Mouse (Mus musculus) neural tube, embryonic 15.5 days (tissue): ENCODE data around the gene Gm10100. TPM values are rescaled to one million over a fixed set of nuclear protein-coding genes. Genes with fewer than 3 reads are reported as not detected.
"Not testable (repeated sequence)": the region's sequence is repeated elsewhere in the genome, so short reads cannot be mapped to it uniquely, and the experiment has no call there.

Source experiments
- ATAC-seq: fragments of 200-750 bp; cut with Nextera tagmentation; 2 replicates; pipeline ENCODE4 v1.8.0; 2017; ENCODE audit warnings: mild to moderate bottlenecking, moderate TSS enrichment, moderate library complexity; ENCODE audit not compliant: low FRiP score
- H3K27ac ChIP-seq: fragments of 300-500 bp; sonication (generic); replicated peaks from 2 replicates; pipeline ENCODE4 v1.5.1; 2015; ENCODE audit warnings: mild to moderate bottlenecking, inconsistent platforms
- H3K27me3 ChIP-seq: fragments of 300-500 bp; sonication (generic); replicated peaks from 2 replicates; pipeline ENCODE4 v1.6.1; 2015; ENCODE audit warnings: inconsistent platforms
- H3K36me3 ChIP-seq: fragments of 300-500 bp; sonication (generic); 2 replicates; pipeline ENCODE4 v1.6.1; 2015; ENCODE audit warnings: inconsistent platforms
- H3K4me1 ChIP-seq: fragments of 300-500 bp; sonication (generic); 2 replicates; pipeline ENCODE4 v1.6.1; 2015; ENCODE audit warnings: inconsistent platforms
- H3K4me2 ChIP-seq: fragments of 300-500 bp; sonication (generic); 2 replicates; pipeline ENCODE4 v1.6.1; 2015; ENCODE audit warnings: inconsistent platforms, mild to moderate bottlenecking, moderate library complexity
- H3K4me3 ChIP-seq: fragments of 300-500 bp; sonication (generic); replicated peaks from 2 replicates; pipeline ENCODE4 v1.5.1; 2015; ENCODE audit warnings: mild to moderate bottlenecking, inconsistent platforms
- H3K9ac ChIP-seq: fragments of 300-500 bp; sonication (generic); replicated peaks from 2 replicates; pipeline ENCODE4 v1.6.1; 2015; ENCODE audit warnings: mild to moderate bottlenecking, inconsistent platforms
- H3K9me3 ChIP-seq: fragments of 300-500 bp; sonication (generic); replicated peaks from 2 replicates; pipeline ENCODE4 v1.6.1; 2016; ENCODE audit warnings: inconsistent platforms
- WGBS: fragments of 180-500 bp; shearing (Covaris S2); methylation state at CpG from one replicate; pipeline ENCODE4 v1.1.7; 2015; ENCODE audit warnings: mixed read lengths; 5-methylcytosine and 5-hydroxymethylcytosine counted together
- polyA plus RNA-seq: library from polyadenylated mRNA; unstranded; fragments of >200 nt; fragmentation: Nextera tagmentation; extraction: Ambion mirVana; gene quantifications from 2 replicates; pipeline ENCODE4 v1.2.1, GENCODE M21; 2015

Gm10100 gene
- polyA plus RNA-seq: not detected in 2 replicates

DNA sequence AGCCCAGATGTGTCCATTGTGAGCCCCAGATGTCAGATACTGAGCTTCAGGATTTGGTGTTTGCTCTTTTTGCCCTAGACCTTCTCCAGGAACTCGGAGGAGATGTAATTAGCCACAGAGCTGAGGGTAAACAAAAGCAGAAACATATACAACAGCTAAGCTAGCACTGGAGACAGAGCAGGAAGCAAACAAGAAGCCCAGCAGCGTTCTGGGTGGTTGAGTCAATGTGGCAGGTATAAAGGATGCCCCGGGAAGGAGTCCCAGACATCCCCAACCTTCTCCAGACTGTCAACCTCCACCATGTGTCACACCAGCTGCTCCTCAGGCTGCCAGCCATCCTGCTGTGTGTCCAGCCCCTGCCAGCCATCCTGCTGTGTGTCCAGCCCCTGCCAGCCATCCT lies at the start of gene Gm10100:
TSS of gene Gm10100 (plus strand) at position 301 of the 400 bp plus-strand sequence.
- no peak within 1 kb of the TSS for H3K4me2 ChIP-seq
- no peaks in the 10 kb centered on the region for H3K27me3 ChIP-seq
- WGBS: 51% methylated on average over 3 of the region's 3 CpGs
- no peak within 1 kb of the TSS for H3K27ac ChIP-seq
- H3K36me3 ChIP-seq: no peaks in the 10 kb centered on the region
- ATAC-seq: no peak
- no peak within 1 kb of the TSS for H3K9ac ChIP-seq
- H3K9me3 ChIP-seq: no peaks in the 10 kb centered on the region
- H3K4me1 ChIP-seq: no peaks in the 10 kb centered on the region
- H3K4me3 ChIP-seq: no peak within 1 kb of the TSS

DNA sequence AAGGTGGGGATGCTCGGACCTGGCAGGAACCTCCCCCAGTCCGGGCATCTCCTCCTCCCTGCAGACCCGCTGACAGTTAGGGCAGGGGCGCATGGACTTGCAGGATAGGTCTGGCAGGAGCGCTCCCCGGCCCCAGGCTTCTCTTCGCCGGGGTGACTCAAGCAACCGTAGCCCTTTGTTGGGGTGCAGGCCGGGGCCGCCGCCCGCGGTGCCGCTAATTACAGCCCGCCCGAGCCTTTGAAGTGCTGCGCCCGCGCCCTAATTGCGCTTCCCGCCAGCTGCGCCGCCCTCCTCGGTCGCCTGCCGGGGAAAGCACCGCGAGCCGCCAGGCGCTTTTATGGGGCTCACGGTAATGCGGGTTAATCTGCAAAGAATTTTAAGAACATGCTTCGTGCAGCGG lies 48.7 kb upstream of the Gm10100 start:
- Histone ChIP-seq H3K27me3 (peaks cover 41% of the 10 kb centered on the region), H3K36me3 (no peaks in the 10 kb centered on the region), H3K9ac (0 out of 2 replicates have a peak overlapping the region, but pooled peaks have one; percentile 1), H3K4me2 (peak overlapping the region; percentile 65), H3K4me1 (peaks cover 15% of the 10 kb centered on the region), H3K9me3 (no peaks in the 10 kb centered on the region), H3K27ac (no peak overlapping the region), H3K4me3 (peak overlapping the region; percentile 31)
- WGBS: under 1% methylated on average over 35 of the region's 35 CpGs
- ATAC-seq: no peak

DNA sequence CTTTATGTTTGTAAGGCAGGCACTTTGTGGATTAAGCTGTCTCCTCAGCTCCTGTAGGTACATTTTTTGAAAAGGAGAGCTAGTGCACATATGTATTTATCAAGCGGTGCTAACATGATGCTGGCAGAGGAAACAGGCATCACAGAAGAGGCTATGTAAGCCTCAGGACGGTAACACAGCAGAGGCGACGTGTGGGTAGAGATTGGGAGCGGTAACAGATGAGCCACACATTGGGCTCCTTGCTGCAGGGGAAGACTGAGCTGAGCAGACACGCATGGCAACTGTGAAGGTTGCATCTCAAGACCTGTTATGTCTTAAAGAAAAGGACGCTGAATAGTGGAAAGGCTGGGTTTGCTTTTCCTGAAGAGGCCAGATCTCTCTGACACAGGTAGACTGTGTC lies 43.3 kb upstream of the Gm10100 start:
- ATAC-seq: no peak
- H3K9ac ChIP-seq: no peak overlapping the region
- H3K4me3 ChIP-seq: no peak overlapping the region
- peaks cover 42% of the 10 kb centered on the region for H3K27me3 ChIP-seq
- H3K27ac ChIP-seq: no peak overlapping the region
- H3K9me3 ChIP-seq: no peaks in the 10 kb centered on the region
- H3K4me2 ChIP-seq: no peak overlapping the region
- WGBS: 81% methylated on average over 7 of the region's 7 CpGs
- no peaks in the 10 kb centered on the region for H3K36me3 ChIP-seq
- peaks cover 24% of the 10 kb centered on the region for H3K4me1 ChIP-seq

DNA sequence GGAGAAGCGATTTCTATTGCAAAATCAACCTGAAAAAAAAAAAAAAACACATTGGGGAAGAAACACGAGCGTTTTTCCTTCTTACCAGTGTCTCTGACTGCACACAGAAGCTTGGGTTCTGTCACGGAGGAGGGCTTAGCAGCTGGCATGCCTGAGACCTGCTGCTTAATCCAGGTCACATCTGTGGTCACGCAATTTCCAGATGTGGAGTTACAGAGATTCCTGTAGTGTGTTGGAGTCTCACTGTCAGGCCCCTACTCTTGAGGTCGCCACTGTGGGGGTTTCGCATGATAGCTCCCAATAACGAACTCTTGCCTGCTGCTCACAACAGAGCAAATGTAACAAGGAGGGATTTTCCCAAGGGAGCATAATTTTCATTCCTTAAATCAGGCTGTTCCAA lies 42.1 kb upstream of the Gm10100 start:
- WGBS: 48% methylated on average over 8 of the region's 8 CpGs
- Histone ChIP-seq H3K9ac (no peak overlapping the region), H3K4me2 (no peak overlapping the region), H3K4me3 (no peak overlapping the region), H3K4me1 (peaks cover 19% of the 10 kb centered on the region), H3K27ac (no peak overlapping the region), H3K27me3 (peaks cover 36% of the 10 kb centered on the region), H3K36me3 (no peaks in the 10 kb centered on the region), H3K9me3 (no peaks in the 10 kb centered on the region)
- ATAC-seq: no peak

DNA sequence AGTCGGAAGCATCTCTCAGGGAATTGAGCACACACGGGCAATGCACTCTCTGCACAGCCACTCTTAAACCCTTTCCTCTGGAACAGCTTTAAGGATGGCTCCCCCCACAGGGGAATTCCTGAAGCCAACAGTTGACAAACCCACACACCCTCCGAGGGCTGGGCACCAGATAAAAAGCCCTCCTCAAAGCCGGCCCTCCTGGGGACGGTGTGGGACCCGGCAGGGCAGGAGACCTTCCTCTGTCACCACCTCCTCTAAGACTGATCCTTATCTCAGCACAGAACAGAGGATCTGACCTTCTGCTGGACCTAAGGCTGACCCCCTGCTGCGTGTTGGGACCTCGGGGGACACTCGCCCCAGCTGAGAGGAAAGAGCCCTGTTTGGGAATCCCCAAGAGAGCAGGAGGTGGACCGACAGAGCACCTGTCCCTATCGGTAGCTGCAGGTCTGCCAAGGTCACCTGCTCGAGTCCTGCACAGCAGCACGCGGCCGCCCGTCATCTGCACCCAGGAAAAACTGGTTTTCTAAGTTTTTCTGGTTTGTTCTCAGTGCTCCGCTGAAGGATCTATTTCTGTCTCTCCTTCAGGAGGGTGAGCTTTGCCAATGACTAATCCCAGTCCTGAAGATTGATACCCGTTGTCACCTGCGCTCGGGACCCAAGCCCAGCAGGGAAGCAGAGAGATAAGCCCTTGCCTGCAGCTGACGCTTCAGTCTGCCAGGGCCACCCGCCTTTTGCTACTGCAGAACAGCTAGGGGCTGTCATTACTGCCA lies 40.2 kb upstream of the Gm10100 start, which contains the start of gene Tspear:
TSS of gene Tspear (plus strand) at position 675 of the 770 bp plus-strand sequence.
- Histone ChIP-seq H3K4me2 (no peak within 1 kb of the TSS), H3K27me3 (peaks cover 31% of the 10 kb centered on the region), H3K4me1 (peaks cover 25% of the 10 kb centered on the region), H3K9me3 (no peaks in the 10 kb centered on the region), H3K9ac (no peak within 1 kb of the TSS), H3K4me3 (no peak within 1 kb of the TSS), H3K36me3 (no peaks in the 10 kb centered on the region), H3K27ac (no peak within 1 kb of the TSS)
- 11% methylated on average over 22 of the region's 22 CpGs for WGBS
- ATAC-seq: no peak

DNA sequence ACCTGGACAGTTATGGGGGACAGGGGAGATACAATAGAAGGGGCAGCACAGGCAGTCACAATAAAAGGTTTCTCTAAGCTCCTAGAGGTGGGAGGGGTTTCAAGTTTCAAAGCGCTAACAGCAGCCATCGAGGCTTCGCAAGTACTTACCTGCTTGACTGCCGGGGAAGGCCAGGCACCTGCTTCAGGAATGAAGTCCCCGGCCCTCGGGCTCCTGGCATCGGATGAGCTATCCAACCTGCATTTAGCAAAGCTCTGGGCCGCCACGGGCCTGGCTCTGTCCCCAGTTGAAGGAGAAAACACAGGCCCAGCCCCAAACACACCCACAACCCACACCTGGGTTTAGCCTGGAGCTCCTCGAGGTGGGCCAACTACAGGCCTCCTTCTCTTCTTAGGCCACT lies 39.3 kb upstream of the Gm10100 start:
- no peak for ATAC-seq
- 26% methylated on average over 10 of the region's 10 CpGs for WGBS
- peaks cover 25% of the 10 kb centered on the region for H3K4me1 ChIP-seq
- no peak overlapping the region for H3K4me3 ChIP-seq
- H3K4me2 ChIP-seq: no peak overlapping the region
- H3K36me3 ChIP-seq: no peaks in the 10 kb centered on the region
- no peak overlapping the region for H3K27ac ChIP-seq
- H3K27me3 ChIP-seq: peaks cover 31% of the 10 kb centered on the region
- H3K9ac ChIP-seq: no peak overlapping the region
- no peaks in the 10 kb centered on the region for H3K9me3 ChIP-seq

DNA sequence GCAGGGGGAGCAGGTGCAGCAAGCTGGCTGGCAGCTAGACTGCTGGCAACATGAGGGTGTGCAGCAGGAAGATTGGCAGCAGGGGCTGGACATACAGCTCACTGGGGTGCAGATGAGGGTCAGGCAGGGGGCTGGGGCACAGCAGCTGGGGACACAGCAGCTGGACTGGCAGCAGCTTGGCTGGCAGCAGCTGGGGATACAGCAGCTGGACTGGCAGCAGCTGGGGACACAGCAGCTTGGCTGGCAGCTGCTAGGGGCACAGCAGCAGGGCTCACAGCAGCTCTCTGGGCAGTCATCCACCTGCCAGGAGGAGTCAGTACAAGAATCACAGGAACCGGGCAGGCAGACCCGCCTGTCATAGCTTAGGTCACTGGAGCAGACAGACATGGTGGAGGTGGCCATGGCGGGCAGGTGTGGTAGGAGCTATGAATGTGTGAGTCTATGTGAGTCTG lies 35.9 kb upstream of the Gm10100 start, which contains the start of gene Gm19402:
TSS of gene Gm19402 (minus strand) at position 402 of the 452 bp plus-strand sequence.
- 63% methylated on average over 3 of the region's 3 CpGs for WGBS
- peaks cover 17% of the 10 kb centered on the region for H3K4me1 ChIP-seq
- H3K9ac ChIP-seq, ATAC-seq, H3K36me3 ChIP-seq, H3K27ac ChIP-seq, H3K4me2 ChIP-seq, H3K9me3 ChIP-seq, H3K4me3 ChIP-seq: not testable (repeated sequence)
- H3K27me3 ChIP-seq: peaks cover 28% of the 10 kb centered on the region

DNA sequence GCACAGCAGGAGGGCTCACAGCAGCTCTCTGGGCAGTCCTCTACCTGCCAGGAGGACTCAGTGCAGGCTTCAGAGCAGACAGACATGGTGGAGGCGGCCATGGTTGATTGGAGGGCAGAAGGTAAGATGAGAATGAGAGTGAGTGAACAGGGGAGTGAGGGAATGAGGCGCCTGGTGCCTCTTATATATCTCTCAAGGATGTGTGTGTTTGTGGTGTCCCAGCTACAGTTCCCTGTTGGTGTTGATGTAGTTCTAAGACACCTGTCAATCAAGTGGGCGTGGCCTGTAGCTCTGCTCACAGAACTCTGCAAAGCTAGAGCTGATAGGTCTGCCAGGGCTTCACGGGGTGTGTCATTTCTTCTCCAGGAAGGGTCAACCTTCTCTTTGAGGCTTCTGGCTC lies 29.2 kb upstream of the Gm10100 start, which contains the start of gene Gm9508:
TSS of gene Gm9508 (minus strand) at position 101 of the 400 bp plus-strand sequence.
- ATAC-seq: no peak
- Histone ChIP-seq H3K4me1 (no peaks in the 10 kb centered on the region), H3K9ac (no peak within 1 kb of the TSS), H3K9me3 (no peaks in the 10 kb centered on the region), H3K27ac (no peak within 1 kb of the TSS), H3K4me2 (no peak within 1 kb of the TSS), H3K36me3 (no peaks in the 10 kb centered on the region), H3K27me3 (no peaks in the 10 kb centered on the region), H3K4me3 (no peak within 1 kb of the TSS)
- WGBS: 51% methylated on average over 4 of the region's 4 CpGs

DNA sequence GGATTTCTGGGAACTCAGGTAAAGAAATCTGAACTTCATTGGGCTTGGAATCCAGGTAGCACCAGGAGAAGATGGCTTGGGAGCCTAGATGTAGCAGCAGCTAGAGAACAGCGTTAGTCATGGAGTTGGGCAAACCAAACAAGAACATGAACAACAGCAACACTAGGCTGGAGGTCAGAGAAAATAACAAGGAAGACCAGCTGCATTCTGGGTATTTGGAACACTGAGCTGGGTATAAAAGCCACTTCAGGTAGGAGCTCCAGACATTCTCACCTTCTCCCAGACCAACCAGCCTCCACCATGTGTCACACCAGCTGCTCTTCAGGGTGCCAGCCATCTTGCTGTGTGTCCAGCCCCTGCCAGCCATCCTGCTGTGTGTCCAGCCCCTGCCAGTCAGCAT lies 20.0 kb upstream of the Gm10100 start, which contains the start of gene Gm10272:
TSS of gene Gm10272 (plus strand) at position 301 of the 400 bp plus-strand sequence.
- Histone ChIP-seq H3K4me1 (no peaks in the 10 kb centered on the region), H3K9me3 (no peaks in the 10 kb centered on the region), H3K4me3 (no peak within 1 kb of the TSS), H3K27ac (no peak within 1 kb of the TSS), H3K9ac (no peak within 1 kb of the TSS), H3K27me3 (no peaks in the 10 kb centered on the region), H3K4me2 (no peak within 1 kb of the TSS), H3K36me3 (no peaks in the 10 kb centered on the region)
- 84% methylated on average over 1 of the region's 1 CpGs for WGBS
- no peak for ATAC-seq

DNA sequence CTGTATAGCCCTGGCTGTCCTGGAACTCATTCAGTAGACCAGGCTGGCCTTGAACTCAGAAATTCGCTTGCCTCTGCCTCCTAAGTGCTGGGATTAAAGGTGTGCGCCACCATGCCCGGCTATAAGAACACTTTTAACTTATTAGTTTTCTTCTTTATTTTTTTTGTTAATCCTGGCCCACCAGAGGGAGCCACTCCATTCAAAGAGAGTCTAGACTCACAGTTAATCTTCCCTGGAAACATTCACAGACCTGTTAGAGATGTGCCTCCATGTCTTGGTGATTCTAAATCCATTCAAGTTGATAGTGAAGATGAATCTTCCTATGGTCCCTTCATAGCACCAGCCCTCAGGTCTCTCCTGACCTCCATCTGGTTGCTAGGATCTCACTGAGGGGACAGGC lies 16.5 kb upstream of the Gm10100 start:
- Histone ChIP-seq H3K4me2 (no peak overlapping the region), H3K9me3 (no peaks in the 10 kb centered on the region), H3K4me1 (no peaks in the 10 kb centered on the region), H3K4me3 (no peak overlapping the region), H3K27me3 (no peaks in the 10 kb centered on the region), H3K36me3 (no peaks in the 10 kb centered on the region), H3K27ac (no peak overlapping the region), H3K9ac (no peak overlapping the region)
- WGBS: 86% methylated on average over 3 of the region's 3 CpGs
- no peak for ATAC-seq

DNA sequence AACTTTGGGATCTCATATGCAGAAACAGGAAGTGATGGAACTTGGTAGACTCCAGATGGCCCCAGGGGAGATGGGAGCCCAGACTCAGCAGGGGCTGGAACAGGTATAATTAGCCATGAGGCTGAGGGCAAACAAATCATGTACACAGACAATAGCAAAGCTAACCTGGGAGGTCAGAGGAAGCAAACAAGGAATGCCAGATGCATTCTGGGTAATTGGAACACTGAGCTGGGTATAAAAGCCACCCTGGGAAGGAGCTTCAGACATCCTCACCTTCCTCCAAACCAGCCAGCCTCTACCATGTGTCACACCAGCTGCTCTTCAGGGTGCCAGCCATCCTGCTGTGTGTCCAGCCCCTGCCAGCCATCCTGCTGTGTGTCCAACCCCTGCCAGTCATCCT lies 15.1 kb upstream of the Gm10100 start, which contains the start of gene Gm10024:
TSS of gene Gm10024 (plus strand) at position 301 of the 400 bp plus-strand sequence.
- H3K27me3 ChIP-seq, H3K36me3 ChIP-seq, H3K9me3 ChIP-seq, H3K4me3 ChIP-seq, H3K4me1 ChIP-seq, ATAC-seq, H3K9ac ChIP-seq, H3K4me2 ChIP-seq, H3K27ac ChIP-seq: not testable (repeated sequence)

DNA sequence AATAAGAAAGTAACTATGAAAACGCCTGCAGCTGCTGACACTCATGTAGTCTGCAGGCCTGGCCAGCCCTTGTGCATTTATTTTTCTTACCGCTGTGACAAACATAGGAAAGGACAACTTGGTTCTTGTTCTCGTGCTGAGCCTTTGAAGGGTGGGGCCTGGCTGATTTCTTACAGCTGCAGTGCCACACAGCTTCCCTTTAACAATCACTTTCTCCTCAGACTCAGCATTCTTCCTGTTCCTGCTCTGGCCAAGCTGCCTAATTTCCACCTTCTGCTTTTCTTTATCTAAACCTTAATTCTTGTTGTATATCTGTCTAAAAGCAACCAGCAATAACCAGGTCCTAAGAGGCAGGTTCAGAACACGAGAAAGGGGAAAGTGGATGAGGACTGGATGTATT lies 12.6 kb upstream of the Gm10100 start:
- Histone ChIP-seq H3K9me3 (no peaks in the 10 kb centered on the region), H3K4me2 (no peak overlapping the region), H3K4me3 (no peak overlapping the region), H3K4me1 (no peaks in the 10 kb centered on the region), H3K36me3 (no peaks in the 10 kb centered on the region), H3K27ac (no peak overlapping the region), H3K27me3 (no peaks in the 10 kb centered on the region), H3K9ac (no peak overlapping the region)
- no peak for ATAC-seq
- WGBS: 78% methylated on average over 4 of the region's 4 CpGs
